Mouse (Mus musculus) spleen, embryonic (tissue): ENCODE results near the gene Hmmr.
"Not testable (repeated sequence)": the region's sequence is repeated elsewhere in the genome, so short reads cannot be mapped to it uniquely, and the experiment has no call there.

Experiments
- CTCF ChIA-PET: fragments of 350-600 bp; sonication (Branson Sonifier 250); formaldehyde crosslinking; loops from one replicate; lab custom pipeline; 2022; lab: Charles Lee

Gene Hmmr

GRCm38 (mm10) chr11:40733339-40734174, at the start of gene Hmmr, which contains the start of gene Nudcd2:
TSS of gene Hmmr (minus strand) at chr11:40733422.
TSS of gene Nudcd2 (plus strand) at chr11:40733667.
- CTCF ChIA-PET, result no interaction called here

- CTCF ChIA-PET, result interaction anchor here (0.6 kb wide), 1 partner anchor 846 kb away, joined by 3 read pairs; no protein-coding TSS in a partner anchor
Measured at GRCm38 (mm10) chr11:40781857-40782256, 48.6 kb upstream of the Hmmr start.

GRCm38 (mm10) chr11:40775315-40776269, 42.4 kb upstream of the Hmmr start:
- CTCF ChIA-PET, result no interaction called here

GRCm38 (mm10) chr11:40764690-40765089, 31.5 kb upstream of the Hmmr start:
- CTCF ChIA-PET, result no interaction called here

GRCm38 (mm10) chr11:40763395-40763794, 30.2 kb upstream of the Hmmr start:
- CTCF ChIA-PET, result no interaction called here

GRCm38 (mm10) chr11:40759896-40760295, 26.7 kb upstream of the Hmmr start:
- CTCF ChIA-PET, result no interaction called here

GRCm38 (mm10) chr11:40755968-40756367, 22.7 kb upstream of the Hmmr start:
- CTCF ChIA-PET, result no interaction called here

GRCm38 (mm10) chr11:40755109-40755627, 21.9 kb upstream of the Hmmr start, which contains the start of gene Ccng1:
TSS of gene Ccng1 (minus strand) at chr11:40755311.
- CTCF ChIA-PET, result no interaction called here

- CTCF ChIA-PET, result no interaction called here
Measured at GRCm38 (mm10) chr11:40754664-40755107, 21.5 kb upstream of the Hmmr start.

- CTCF ChIA-PET, result no interaction called here
Measured at GRCm38 (mm10) chr11:40753836-40754235, 20.6 kb upstream of the Hmmr start.

GRCm38 (mm10) chr11:40747716-40748115, 14.5 kb upstream of the Hmmr start:
- CTCF ChIA-PET, result no interaction called here

GRCm38 (mm10) chr11:40746361-40746760, 13.1 kb upstream of the Hmmr start:
- CTCF ChIA-PET, result no interaction called here

GRCm38 (mm10) chr11:40744348-40744747, 11.1 kb upstream of the Hmmr start:
- CTCF ChIA-PET, result no interaction called here

- CTCF ChIA-PET, result no interaction called here
Measured at GRCm38 (mm10) chr11:40741605-40742262, 8.5 kb upstream of the Hmmr start.

- CTCF ChIA-PET, result no interaction called here
Measured at GRCm38 (mm10) chr11:40737369-40737768, 4.1 kb upstream of the Hmmr start.

GRCm38 (mm10) chr11:40734251-40734752, 1.1 kb upstream of the Hmmr start:
- CTCF ChIA-PET, result no interaction called here

GRCm38 (mm10) chr11:40732997-40733338, 254 bp downstream of the Hmmr start:
- CTCF ChIA-PET, result no interaction called here

- CTCF ChIA-PET, result no interaction called here
Measured at GRCm38 (mm10) chr11:40718324-40718723, 14.9 kb downstream of the Hmmr start.

- CTCF ChIA-PET, result no interaction called here
Measured at GRCm38 (mm10) chr11:40715524-40715923, 17.7 kb downstream of the Hmmr start.

- CTCF ChIA-PET, result no interaction called here
Measured at GRCm38 (mm10) chr11:40713858-40714257, 19.4 kb downstream of the Hmmr start.

- CTCF ChIA-PET, result not testable (repeated sequence)
Measured at GRCm38 (mm10) chr11:40709899-40710298, 23.3 kb downstream of the Hmmr start.
